Mouse (Mus musculus) midbrain, embryonic 16.5 days (tissue): Measurements from ENCODE around the gene Slc23a2. TPM values are rescaled to one million over a fixed set of nuclear protein-coding genes. Genes with fewer than 3 reads are reported as not detected.

Experiments used
- ATAC-seq: fragments of 200-750 bp; cut with Nextera tagmentation; 2 replicates; pipeline ENCODE4 v1.8.0; 2017; ENCODE audit warnings: moderate TSS enrichment
- H3K27ac ChIP-seq: fragments of 300-500 bp; sonication (generic); 2 replicates; pipeline ENCODE4 v1.5.1; 2014; ENCODE audit warnings: mild to moderate bottlenecking, low read length, mixed read lengths
- H3K27me3 ChIP-seq: fragments of 300-500 bp; sonication (generic); 2 replicates; pipeline ENCODE4 v1.6.1; 2014; ENCODE audit warnings: low read depth, low read length, mixed read lengths; ENCODE audit not compliant: control insufficient read depth, insufficient read depth
- H3K36me3 ChIP-seq: fragments of 300-500 bp; sonication (generic); 2 replicates; pipeline ENCODE4 v1.6.1; 2014; ENCODE audit warnings: mild to moderate bottlenecking, low read length, moderate library complexity, mixed read lengths; ENCODE audit not compliant: control insufficient read depth, insufficient read depth
- H3K4me1 ChIP-seq: fragments of 300-500 bp; sonication (generic); 2 replicates; pipeline ENCODE4 v1.6.1; 2014; ENCODE audit warnings: mild to moderate bottlenecking, low read length, mixed read lengths; ENCODE audit not compliant: control insufficient read depth, insufficient read depth
- H3K4me2 ChIP-seq: fragments of 300-500 bp; sonication (generic); 2 replicates; pipeline ENCODE4 v1.6.1; 2014; ENCODE audit warnings: mild to moderate bottlenecking, low read length, mixed read lengths
- H3K4me3 ChIP-seq: fragments of 300-500 bp; sonication (generic); 2 replicates; pipeline ENCODE4 v1.5.1; 2014; ENCODE audit warnings: low read depth, mild to moderate bottlenecking, low read length, moderate library complexity, mixed read lengths
- H3K9ac ChIP-seq: fragments of 300-500 bp; sonication (generic); 2 replicates; pipeline ENCODE4 v1.6.1; 2014; ENCODE audit warnings: low read depth, low read length, mixed read lengths
- H3K9me3 ChIP-seq: fragments of 300-500 bp; sonication (generic); replicated peaks from 2 replicates; pipeline ENCODE4 v1.6.1; 2014; ENCODE audit warnings: mild to moderate bottlenecking, low read length, mixed read lengths; ENCODE audit not compliant: control insufficient read depth, poor library complexity, severe bottlenecking
- WGBS: fragments of 180-500 bp; shearing (Covaris S2); extraction: QIAGEN DNeasy Blood & Tissue Kit; methylation state at CpG from one replicate; pipeline ENCODE4 v1.1.7; 2014; 5-methylcytosine and 5-hydroxymethylcytosine counted together
- polyA plus RNA-seq: library from polyadenylated mRNA; unstranded; fragments of >200 nt; fragmentation: Nextera tagmentation; extraction: Ambion mirVana; gene quantifications from 2 replicates; pipeline ENCODE4 v1.2.1, GENCODE M21; 2015

Slc23a2 gene
- polyA plus RNA-seq, 1 experiment from 2014 or later: 37.9 TPM

- peaks cover 5% of the 10 kb centered on the region for H3K36me3 ChIP-seq
- H3K4me1 ChIP-seq: no peaks in the 10 kb centered on the region
- H3K4me2 ChIP-seq: no peak overlapping the region
- H3K27ac ChIP-seq: no peak overlapping the region
- no peak overlapping the region for H3K9ac ChIP-seq
- no peak for ATAC-seq
- WGBS: 73% methylated on average over 4 of the region's 4 CpGs
- no peak overlapping the region for H3K4me3 ChIP-seq
- no peaks in the 10 kb centered on the region for H3K9me3 ChIP-seq
- no peaks in the 10 kb centered on the region for H3K27me3 ChIP-seq
Measured at GRCm38 (mm10) chr2:132096582-132096981, 48.3 kb downstream of the Slc23a2 start.

GRCm38 (mm10) chr2:132095821-132096220, 49.1 kb downstream of the Slc23a2 start:
- peaks cover 5% of the 10 kb centered on the region for H3K36me3 ChIP-seq
- no peaks in the 10 kb centered on the region for H3K4me1 ChIP-seq
- H3K9me3 ChIP-seq: no peaks in the 10 kb centered on the region
- 79% methylated on average over 6 of the region's 6 CpGs for WGBS
- H3K27me3 ChIP-seq: no peaks in the 10 kb centered on the region
- no peak overlapping the region for H3K27ac ChIP-seq
- no peak overlapping the region for H3K4me2 ChIP-seq
- no peak overlapping the region for H3K4me3 ChIP-seq
- no peak for ATAC-seq
- H3K9ac ChIP-seq: no peak overlapping the region

DNA sequence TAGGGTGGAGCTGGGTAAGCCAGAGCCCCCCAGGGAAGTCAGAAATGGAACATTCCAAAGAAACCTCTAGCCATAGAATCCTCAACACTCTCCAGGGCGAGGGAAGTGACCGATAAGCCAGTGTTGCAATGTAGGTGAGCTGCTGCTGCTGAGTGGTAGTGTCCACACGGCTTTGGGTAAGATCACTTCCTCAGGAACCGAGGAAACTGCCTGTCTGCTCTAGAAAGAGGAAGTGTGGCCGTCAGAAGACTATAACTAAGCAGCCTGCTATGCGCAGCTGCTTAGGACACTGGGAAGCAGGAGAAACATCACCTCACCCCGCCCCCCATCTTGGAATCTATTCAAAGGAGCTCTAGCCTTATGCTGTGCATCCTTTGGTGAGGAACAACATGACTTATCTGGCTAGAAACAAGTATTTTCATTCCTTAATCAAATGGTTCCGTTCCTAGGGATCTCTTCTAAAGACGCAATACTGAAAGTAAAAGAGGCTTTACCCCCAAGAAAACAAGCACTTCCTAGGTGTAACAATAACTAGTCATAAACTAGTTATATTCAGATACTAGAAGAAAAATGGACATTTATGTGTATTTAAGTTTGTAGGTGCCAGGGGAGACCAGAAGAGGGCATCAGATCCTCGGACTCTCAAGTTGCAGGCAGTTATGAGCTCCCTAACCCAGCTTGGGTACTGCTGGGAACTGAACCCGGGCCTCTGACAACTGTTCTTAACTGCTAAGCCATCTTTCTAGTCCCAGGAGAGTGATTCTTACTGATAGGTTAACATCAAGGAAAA, 50.3 kb downstream of the Slc23a2 start:
- H3K4me1 ChIP-seq: no peaks in the 10 kb centered on the region
- no peak overlapping the region for H3K27ac ChIP-seq
- H3K9me3 ChIP-seq: no peaks in the 10 kb centered on the region
- 88% methylated on average over 11 of the region's 11 CpGs for WGBS
- H3K9ac ChIP-seq: no peak overlapping the region
- H3K36me3 ChIP-seq: peaks cover 5% of the 10 kb centered on the region
- no peak overlapping the region for H3K4me3 ChIP-seq
- ATAC-seq: no peak
- no peaks in the 10 kb centered on the region for H3K27me3 ChIP-seq
- no peak overlapping the region for H3K4me2 ChIP-seq

DNA sequence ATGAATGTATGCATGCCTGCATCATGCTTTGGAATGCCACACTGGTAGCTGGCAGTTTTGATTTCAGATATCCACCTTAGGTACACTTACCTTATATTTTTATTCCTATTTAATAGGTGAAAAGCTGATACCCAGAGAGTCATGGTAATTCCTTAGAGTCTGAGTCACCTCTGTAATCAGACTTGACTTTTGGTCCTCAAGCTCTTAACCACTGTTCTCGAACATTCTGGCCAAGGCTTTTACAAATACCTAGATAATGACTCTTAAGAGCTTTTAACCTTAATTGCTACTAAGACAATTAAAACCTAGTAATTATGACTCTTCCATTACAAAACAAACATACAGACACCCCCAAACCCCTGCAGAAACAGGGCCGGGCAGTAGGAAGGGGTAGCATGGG, 51.2 kb downstream of the Slc23a2 start:
- no peak overlapping the region for H3K9ac ChIP-seq
- H3K4me1 ChIP-seq: no peaks in the 10 kb centered on the region
- H3K27ac ChIP-seq: no peak overlapping the region
- peaks cover 4% of the 10 kb centered on the region for H3K36me3 ChIP-seq
- 90% methylated on average over 2 of the region's 2 CpGs for WGBS
- no peak for ATAC-seq
- H3K4me2 ChIP-seq: no peak overlapping the region
- H3K4me3 ChIP-seq: no peak overlapping the region
- H3K27me3 ChIP-seq: no peaks in the 10 kb centered on the region
- no peaks in the 10 kb centered on the region for H3K9me3 ChIP-seq

DNA sequence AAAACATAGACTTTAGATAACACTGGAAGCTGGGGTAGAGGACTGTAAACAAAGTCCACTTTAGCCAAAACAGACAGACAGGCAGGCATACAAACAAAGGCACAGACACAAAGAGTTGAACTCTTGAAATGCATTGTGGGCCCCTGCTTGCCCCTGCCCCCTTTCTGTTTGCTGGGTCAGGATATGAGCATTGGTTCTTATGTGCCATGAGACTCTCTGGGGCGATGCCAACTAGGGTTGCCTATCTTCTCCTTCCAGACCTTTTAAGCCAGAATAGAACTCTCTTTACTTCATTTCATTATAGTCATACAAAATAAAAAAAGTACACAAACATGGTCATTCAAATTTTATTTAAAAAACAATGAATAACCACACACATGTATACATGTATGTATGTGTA, 51.6 kb downstream of the Slc23a2 start:
- WGBS: 95% methylated on average over 1 of the region's 1 CpGs
- no peak overlapping the region for H3K4me2 ChIP-seq

DNA sequence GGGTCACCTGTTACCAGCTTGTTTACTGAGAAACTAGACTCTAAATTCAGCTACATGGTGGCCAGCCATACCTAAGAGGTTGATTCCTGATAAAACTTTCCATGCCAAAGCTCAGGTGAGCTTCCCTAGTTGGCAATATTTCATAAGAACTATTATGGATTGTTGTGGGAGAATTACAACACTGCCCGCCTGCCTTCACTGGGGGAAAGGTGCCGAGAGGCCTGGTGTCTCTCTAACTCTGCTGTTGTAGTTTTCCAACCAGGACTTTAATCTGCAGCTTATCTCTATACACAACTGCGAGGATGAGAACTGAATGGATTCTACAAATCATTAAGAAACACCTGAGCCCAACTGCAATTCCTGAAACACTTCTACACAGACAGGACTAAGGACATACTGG, 52.2 kb downstream of the Slc23a2 start:
- Histone ChIP-seq H3K4me2 (no peak overlapping the region), H3K4me1 (no peaks in the 10 kb centered on the region), H3K4me3 (no peak overlapping the region), H3K9me3 (no peaks in the 10 kb centered on the region), H3K9ac (no peak overlapping the region), H3K27ac (no peak overlapping the region), H3K27me3 (no peaks in the 10 kb centered on the region), H3K36me3 (peaks cover 9% of the 10 kb centered on the region)
- 92% methylated on average over 3 of the region's 3 CpGs for WGBS
- no peak for ATAC-seq

More for the DNA sequence above, 51.6 kb downstream of the Slc23a2 start:
- peaks cover 8% of the 10 kb centered on the region for H3K36me3 ChIP-seq
- H3K9ac ChIP-seq: no peak overlapping the region
- H3K27me3 ChIP-seq: no peaks in the 10 kb centered on the region
- H3K9me3 ChIP-seq: no peaks in the 10 kb centered on the region
- ATAC-seq: no peak
- no peak overlapping the region for H3K27ac ChIP-seq
- H3K4me3 ChIP-seq: no peak overlapping the region
- no peaks in the 10 kb centered on the region for H3K4me1 ChIP-seq

- no peak for ATAC-seq
- Histone ChIP-seq H3K27me3 (no peaks in the 10 kb centered on the region), H3K9me3 (no peaks in the 10 kb centered on the region), H3K27ac (no peak overlapping the region), H3K4me1 (no peaks in the 10 kb centered on the region), H3K9ac (no peak overlapping the region), H3K36me3 (peaks cover 9% of the 10 kb centered on the region), H3K4me2 (no peak overlapping the region), H3K4me3 (no peak overlapping the region)
- 78% methylated on average over 4 of the region's 4 CpGs for WGBS
Measured at GRCm38 (mm10) chr2:132091749-132092148, 53.2 kb downstream of the Slc23a2 start.

DNA sequence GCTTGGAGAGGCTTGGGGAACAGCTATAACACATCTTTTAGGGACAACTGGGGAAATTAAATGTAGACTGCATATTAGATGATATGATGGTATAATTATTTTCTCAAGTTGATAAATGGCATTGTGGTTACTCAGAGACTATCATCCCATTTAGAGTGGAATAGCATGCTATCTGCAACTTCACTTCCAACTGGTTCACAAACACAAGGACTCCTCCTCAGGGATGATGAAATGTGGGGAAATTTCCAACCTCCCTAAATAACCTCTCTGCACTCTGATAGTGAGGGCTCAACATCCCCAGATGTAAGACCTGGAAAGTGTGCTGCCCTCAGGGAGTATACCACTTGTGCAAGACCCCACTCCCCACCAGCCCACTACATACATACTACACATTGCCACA, 60.1 kb downstream of the Slc23a2 start:
- no peak for ATAC-seq
- Histone ChIP-seq H3K4me3 (no peak overlapping the region), H3K4me2 (no peak overlapping the region), H3K27me3 (no peaks in the 10 kb centered on the region), H3K4me1 (no peaks in the 10 kb centered on the region), H3K27ac (no peak overlapping the region), H3K9ac (no peak overlapping the region), H3K9me3 (no peaks in the 10 kb centered on the region), H3K36me3 (peaks cover 12% of the 10 kb centered on the region)

GRCm38 (mm10) chr2:132084396-132084795, 60.5 kb downstream of the Slc23a2 start:
- Histone ChIP-seq H3K9ac (no peak overlapping the region), H3K4me2 (no peak overlapping the region), H3K36me3 (peaks cover 12% of the 10 kb centered on the region), H3K9me3 (no peaks in the 10 kb centered on the region), H3K4me1 (no peaks in the 10 kb centered on the region), H3K4me3 (no peak overlapping the region), H3K27me3 (no peaks in the 10 kb centered on the region), H3K27ac (no peak overlapping the region)
- ATAC-seq: no peak
- WGBS: 82% methylated on average over 5 of the region's 5 CpGs
